Mouse (Mus musculus) forebrain, embryonic 11.5 days (tissue): ENCODE data around the gene Mecr. TPM values are rescaled to one million over a fixed set of nuclear protein-coding genes. Genes with fewer than 3 reads are reported as not detected.
A peak's percentile ranks its signal among the peaks of the same experiment; 100 is the strongest.

ENCODE experiments used
- ATAC-seq: fragments of 200-750 bp; cut with Nextera tagmentation; replicated peaks from 2 replicates; pipeline ENCODE4 v1.8.0; 2017; ENCODE audit warnings: moderate TSS enrichment; ENCODE audit not compliant: low FRiP score
- DNase-seq: peaks from one replicate; pipeline ENCODE4 v3.0.0-alpha.2; 2017; ENCODE audit warnings: low spot score
- H3K27ac ChIP-seq: fragments of 300-500 bp; sonication (generic); 2 replicates; pipeline ENCODE4 v1.5.1; 2014; ENCODE audit warnings: low read depth, low read length
- H3K27me3 ChIP-seq: fragments of 300-500 bp; sonication (generic); 2 replicates; pipeline ENCODE4 v1.6.1; 2014; ENCODE audit warnings: mild to moderate bottlenecking, low read length, mixed read lengths; ENCODE audit not compliant: control insufficient read depth, insufficient read depth
- H3K36me3 ChIP-seq: fragments of 300-500 bp; sonication (generic); 2 replicates; pipeline ENCODE4 v1.6.1; 2014; ENCODE audit warnings: mild to moderate bottlenecking, low read length, moderate library complexity, mixed read lengths; ENCODE audit not compliant: control insufficient read depth, insufficient read depth
- H3K4me1 ChIP-seq: fragments of 300-500 bp; sonication (generic); replicated peaks from 2 replicates; pipeline ENCODE4 v1.6.1; 2014; ENCODE audit warnings: low read length, mixed read lengths; ENCODE audit not compliant: control insufficient read depth, insufficient read depth
- H3K4me2 ChIP-seq: fragments of 300-500 bp; sonication (generic); 2 replicates; pipeline ENCODE4 v1.6.1; 2014; ENCODE audit warnings: low read depth, mild to moderate bottlenecking, low read length, moderate library complexity, mixed read lengths; ENCODE audit not compliant: severe bottlenecking
- H3K4me3 ChIP-seq: fragments of 300-500 bp; sonication (generic); 2 replicates; pipeline ENCODE4 v1.5.1; 2014; ENCODE audit warnings: low read depth, low read length
- H3K9ac ChIP-seq: fragments of 300-500 bp; sonication (generic); 2 replicates; pipeline ENCODE4 v1.6.1; 2014; ENCODE audit warnings: low read length
- H3K9me3 ChIP-seq: fragments of 300-500 bp; sonication (generic); 2 replicates; pipeline ENCODE4 v1.6.1; 2016; ENCODE audit warnings: low read length, mixed read lengths; ENCODE audit not compliant: control insufficient read depth
- WGBS: fragments of 180-500 bp; shearing (Covaris S2); extraction: QIAGEN DNeasy Blood & Tissue Kit; methylation state at CpG from one replicate; pipeline ENCODE4 v1.1.7; 2014; 5-methylcytosine and 5-hydroxymethylcytosine counted together
- polyA plus RNA-seq: library from polyadenylated mRNA; unstranded; fragments of >200 nt; fragmentation: Nextera tagmentation; extraction: Ambion mirVana; gene quantifications from 2 replicates; pipeline ENCODE4 v1.2.1, GENCODE M21; 2014

Gene Mecr
- polyA plus RNA-seq, 1 experiment from 2014 or later, result 50.1 TPM

- ATAC-seq (no peak), DNase-seq (no peak)
- Histone ChIP-seq H3K9me3 (no peaks in the 10 kb centered on the region), H3K27ac (no peak overlapping the region), H3K9ac (no peak overlapping the region), H3K4me1 (no peaks in the 10 kb centered on the region; the same call in 1 of the 2 replicates), H3K4me3 (no peak overlapping the region), H3K36me3 (no peaks in the 10 kb centered on the region; the same call in 1 of the 2 replicates), H3K27me3 (no peaks in the 10 kb centered on the region), H3K4me2 (no peak overlapping the region)
- WGBS, result 81% methylated on average over 6 of the region's 6 CpGs
Observed at GRCm38 (mm10) chr4:131885376-131885775, 42.1 kb downstream of the Mecr start.

GRCm38 (mm10) chr4:131888564-131888963, 45.3 kb downstream of the Mecr start:
- Histone ChIP-seq H3K4me3 (no peak overlapping the region), H3K27me3 (no peaks in the 10 kb centered on the region), H3K36me3 (peaks cover 7% of the 10 kb centered on the region; the same call in 1 of the 2 replicates), H3K4me1 (no peaks in the 10 kb centered on the region; the same call in 1 of the 2 replicates), H3K27ac (no peak overlapping the region), H3K9ac (no peak overlapping the region), H3K4me2 (no peak overlapping the region), H3K9me3 (no peaks in the 10 kb centered on the region)
- DNase-seq (no peak), ATAC-seq (no peak)
- WGBS, result 87% methylated on average over 1 of the region's 1 CpGs

GRCm38 (mm10) chr4:131890692-131891091, 47.4 kb downstream of the Mecr start:
- Histone ChIP-seq H3K4me3 (no peak overlapping the region), H3K4me1 (no peaks in the 10 kb centered on the region), H3K27ac (no peak overlapping the region), H3K9ac (no peak overlapping the region), H3K9me3 (no peaks in the 10 kb centered on the region), H3K27me3 (no peaks in the 10 kb centered on the region), H3K36me3 (peaks cover 17% of the 10 kb centered on the region), H3K4me2 (no peak overlapping the region)
- WGBS, result 91% methylated on average over 3 of the region's 3 CpGs
- ATAC-seq (no peak), DNase-seq (no peak)

GRCm38 (mm10) chr4:131897109-131897508, 53.8 kb downstream of the Mecr start:
- Histone ChIP-seq H3K27me3 (no peaks in the 10 kb centered on the region), H3K4me3 (no peak overlapping the region), H3K27ac (no peak overlapping the region), H3K4me1 (0 out of 2 replicates have a peak, but pooled peaks cover 1% of the 10 kb centered on the region), H3K4me2 (no peak overlapping the region), H3K9me3 (no peaks in the 10 kb centered on the region), H3K36me3 (peaks cover 45% of the 10 kb centered on the region), H3K9ac (no peak overlapping the region)
- WGBS, result 98% methylated on average over 5 of the region's 5 CpGs
- ATAC-seq, result no peak
- DNase-seq, result no peak

- DNase-seq (no peak), ATAC-seq (no peak)
- H3K4me2 ChIP-seq, result no peak overlapping the region
- peaks cover 43% of the 10 kb centered on the region for H3K36me3 ChIP-seq
- H3K27ac ChIP-seq, result no peak overlapping the region
- H3K4me1 ChIP-seq, result 0 out of 2 replicates have a peak, but pooled peaks cover 1% of the 10 kb centered on the region
- H3K9me3 ChIP-seq, result no peaks in the 10 kb centered on the region
- H3K9ac ChIP-seq, result no peak overlapping the region
- H3K4me3 ChIP-seq, result no peak overlapping the region
- WGBS, result 97% methylated on average over 8 of the region's 8 CpGs
- no peaks in the 10 kb centered on the region for H3K27me3 ChIP-seq
Observed at GRCm38 (mm10) chr4:131897787-131898186, 54.5 kb downstream of the Mecr start.

GRCm38 (mm10) chr4:131898503-131899179, 55.4 kb downstream of the Mecr start:
- ATAC-seq (no peak), DNase-seq (no peak)
- Histone ChIP-seq H3K36me3 (peaks cover 38% of the 10 kb centered on the region), H3K4me2 (no peak overlapping the region), H3K9ac (no peak overlapping the region), H3K27ac (no peak overlapping the region), H3K9me3 (no peaks in the 10 kb centered on the region), H3K4me3 (no peak overlapping the region), H3K27me3 (no peaks in the 10 kb centered on the region), H3K4me1 (0 out of 2 replicates have a peak, but pooled peaks cover 1% of the 10 kb centered on the region)
- 91% methylated on average over 12 of the region's 12 CpGs for WGBS

- ATAC-seq (no peak), DNase-seq (no peak)
- H3K9me3 ChIP-seq, result no peaks in the 10 kb centered on the region
- H3K27ac ChIP-seq, result no peak overlapping the region
- H3K9ac ChIP-seq, result no peak overlapping the region
- H3K4me1 ChIP-seq, result 0 out of 2 replicates have a peak, but pooled peaks cover 1% of the 10 kb centered on the region
- WGBS, result 91% methylated on average over 6 of the region's 6 CpGs
- H3K4me2 ChIP-seq, result no peak overlapping the region
- H3K27me3 ChIP-seq, result no peaks in the 10 kb centered on the region
- no peak overlapping the region for H3K4me3 ChIP-seq
- H3K36me3 ChIP-seq, result peaks cover 33% of the 10 kb centered on the region
Observed at GRCm38 (mm10) chr4:131899180-131899554, 55.9 kb downstream of the Mecr start.

GRCm38 (mm10) chr4:131901090-131901489, 57.8 kb downstream of the Mecr start:
- DNase-seq, result no peak
- 93% methylated on average over 15 of the region's 15 CpGs for WGBS
- H3K4me2 ChIP-seq, result no peak overlapping the region

GRCm38 (mm10) chr4:131904478-131904877, 61.2 kb downstream of the Mecr start:
- WGBS, result 59% methylated on average over 8 of the region's 8 CpGs
- no peak overlapping the region for H3K9ac ChIP-seq
- no peaks in the 10 kb centered on the region for H3K9me3 ChIP-seq
- no peak overlapping the region for H3K4me3 ChIP-seq
- no peak overlapping the region for H3K27ac ChIP-seq
- H3K27me3 ChIP-seq, result no peaks in the 10 kb centered on the region
- 0 out of 2 replicates have a peak, but pooled peaks cover 1% of the 10 kb centered on the region for H3K4me1 ChIP-seq
- ATAC-seq (0 out of 2 replicates have a peak, but pooled peaks have one; percentile 36), DNase-seq (no peak)
- H3K4me2 ChIP-seq, result no peak overlapping the region
- peaks cover 16% of the 10 kb centered on the region for H3K36me3 ChIP-seq

More at GRCm38 (mm10) chr4:131901090-131901489, 57.8 kb downstream of the Mecr start:
- Histone ChIP-seq H3K9ac (no peak overlapping the region), H3K4me3 (no peak overlapping the region), H3K27ac (no peak overlapping the region), H3K27me3 (no peaks in the 10 kb centered on the region), H3K36me3 (peaks cover 29% of the 10 kb centered on the region), H3K9me3 (no peaks in the 10 kb centered on the region), H3K4me1 (0 out of 2 replicates have a peak, but pooled peaks cover 1% of the 10 kb centered on the region)
- no peak for ATAC-seq
